Mouse (Mus musculus) brain, embryonic 14.5 days (tissue): Measurements from ENCODE around the gene Zfhx3.

Experiments
- CTCF ChIP-seq: fragments of 200-500 bp; IDR thresholded peaks from 2 replicates; pipeline ENCODE4 v1.5.1; 2012; ENCODE audit warnings: inconsistent platforms, mild to moderate bottlenecking, moderate library complexity, borderline replicate concordance; ENCODE audit not compliant: insufficient read depth, insufficient read length; ENCODE audit errors: extremely low read depth
- POLR2A ChIP-seq: fragments of 200-500 bp; IDR thresholded peaks from 2 replicates; pipeline ENCODE4 v1.6.1; 2012; ENCODE audit warnings: mild to moderate bottlenecking, inconsistent platforms, borderline replicate concordance; ENCODE audit not compliant: poor library complexity, insufficient read depth, insufficient read length, severe bottlenecking; ENCODE audit errors: extremely low read depth

GRCm38 (mm10) chr8:108612815-108613214 is 670.4 kb downstream of the Zfhx3 start:
- TF ChIP-seq POLR2A = no peak
- no peak for TF ChIP-seq CTCF
